Mouse (Mus musculus): Measurements from ENCODE around the gene Npas2.

DNA sequence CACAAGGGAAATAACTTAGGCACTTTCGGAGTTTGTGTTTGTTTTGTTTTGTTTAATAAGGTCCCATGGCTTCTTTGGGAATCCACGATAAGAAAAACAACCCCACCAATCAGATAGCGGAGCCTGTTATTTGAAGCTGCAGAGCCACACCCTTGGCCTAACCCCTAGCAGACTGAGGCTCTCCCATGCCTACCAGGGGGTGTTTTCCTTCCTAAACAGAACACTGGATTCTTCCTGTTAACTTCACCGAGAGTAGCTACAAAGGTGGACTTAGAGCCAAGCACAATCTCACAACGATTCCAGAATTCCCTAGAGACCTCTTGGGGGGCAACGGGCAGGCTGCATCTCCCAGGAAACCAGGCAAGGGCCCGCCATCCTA is 169.0 kb downstream of the Npas2 start:
- TF ChIP-seq CTCF (IDR thresholded peaks at IDR 0.05; ENCODE audit: low read depth) (no peak), EP300 (IDR thresholded peaks at IDR 0.05; ENCODE audit: low read depth) (no peak)

Data from heart, postnatal 0 days (tissue).